Mouse (Mus musculus) CD4-positive naive resting alpha-beta T cell, adult 76 days (primary cell): ENCODE results near the gene Cd96. TPM values are rescaled to one million over a fixed set of nuclear protein-coding genes. Genes with fewer than 3 reads are reported as not detected.

Experiments used
- total RNA-seq: library from RNA; stranded (reverse); gene quantifications from one replicate; pipeline ENCODE4 v1.2.4, GENCODE M21; 2023

Gene Cd96
- 69.2 TPM for total RNA-seq

GRCm38 (mm10) chr16:46120020-46120419 lies at the start of gene Cd96:
Cd96 (minus strand) TSS chr16:46120251.

GRCm38 (mm10) chr16:46154832-46155231 lies 34.8 kb upstream of the Cd96 start, which contains the start of gene Gm4737:
Gm4737 (minus strand) TSS chr16:46155077.

GRCm38 (mm10) chr16:46010153-46010905 lies 109.7 kb downstream of the Cd96 start, which contains the start of gene Plcxd2:
Plcxd2 (minus strand) TSS chr16:46010218.

Other genes starting within 250 kb of the Cd96 start
- 0.70 TPM for gene Phldb2, start 166.7 kb downstream of the Cd96 start, total RNA-seq
- gene Plcxd2, start 110.0 kb downstream of the Cd96 start, total RNA-seq = 34.0 TPM
- gene Gm4737, start 34.8 kb upstream of the Cd96 start, total RNA-seq = 19.3 TPM